Mouse (Mus musculus): ENCODE measurements around the gene Atp2c2.

Atp2c2 gene

GRCm38 (mm10) chr8:119784676-119785075 is 84.9 kb downstream of the Atp2c2 start:
- no peak for DNase-seq (ENCODE audit: extremely low spot score)

- DNase-seq (ENCODE audit: extremely low spot score): no peak
Measured at GRCm38 (mm10) chr8:119785764-119786405, 86.1 kb downstream of the Atp2c2 start.

- no peak for DNase-seq (ENCODE audit: extremely low spot score)
Measured at GRCm38 (mm10) chr8:119786871-119787270, 87.1 kb downstream of the Atp2c2 start.

- no peak for DNase-seq (ENCODE audit: extremely low spot score)
Measured at GRCm38 (mm10) chr8:119787341-119787740, 87.5 kb downstream of the Atp2c2 start.

- no peak for DNase-seq (ENCODE audit: extremely low spot score)
Measured at GRCm38 (mm10) chr8:119788607-119789381, 89.0 kb downstream of the Atp2c2 start.

GRCm38 (mm10) chr8:119789581-119789980 is 89.8 kb downstream of the Atp2c2 start:
- no peak for DNase-seq (ENCODE audit: extremely low spot score)

GRCm38 (mm10) chr8:119791804-119792704 is 92.2 kb downstream of the Atp2c2 start:
- peak; percentile 92 for DNase-seq (ENCODE audit: extremely low spot score)

- DNase-seq (ENCODE audit: extremely low spot score): no peak
Measured at GRCm38 (mm10) chr8:119794689-119795088, 94.9 kb downstream of the Atp2c2 start.

- DNase-seq (ENCODE audit: extremely low spot score): no peak
Measured at GRCm38 (mm10) chr8:119795651-119796050, 95.8 kb downstream of the Atp2c2 start.

- peak; percentile 66 for DNase-seq (ENCODE audit: extremely low spot score)
Measured at GRCm38 (mm10) chr8:119798170-119798964, 98.6 kb downstream of the Atp2c2 start.

GRCm38 (mm10) chr8:119798965-119799264 is 99.1 kb downstream of the Atp2c2 start:
- DNase-seq (ENCODE audit: extremely low spot score): no peak

GRCm38 (mm10) chr8:119801168-119801567 is 101.4 kb downstream of the Atp2c2 start:
- no peak for DNase-seq (ENCODE audit: extremely low spot score)

- no peak for DNase-seq (ENCODE audit: extremely low spot score)
Measured at GRCm38 (mm10) chr8:119802592-119802991, 102.8 kb downstream of the Atp2c2 start.

GRCm38 (mm10) chr8:119805275-119805674 is 105.5 kb downstream of the Atp2c2 start:
- no peak for DNase-seq (ENCODE audit: extremely low spot score)

- no peak for DNase-seq (ENCODE audit: extremely low spot score)
Measured at GRCm38 (mm10) chr8:119806422-119807263, 106.8 kb downstream of the Atp2c2 start.
